Mouse (Mus musculus) c-Kit-positive CD71-positive TER-119-negative erythroid progenitor cells, embryonic 14.5 days (primary cell): ENCODE data around the gene Hsp90ab1.

Experiments
- DNase-seq: peaks from one replicate; pipeline ENCODE4 v3.0.0-alpha.2; 2013; ENCODE audit warnings: low read depth

Hsp90ab1 gene

GRCm38 (mm10) chr17:45580958-45581477 is 7.9 kb upstream of the Hsp90ab1 start:
- no peak for DNase-seq

GRCm38 (mm10) chr17:45579554-45579953 is 6.5 kb upstream of the Hsp90ab1 start:
- no peak for DNase-seq

DNA sequence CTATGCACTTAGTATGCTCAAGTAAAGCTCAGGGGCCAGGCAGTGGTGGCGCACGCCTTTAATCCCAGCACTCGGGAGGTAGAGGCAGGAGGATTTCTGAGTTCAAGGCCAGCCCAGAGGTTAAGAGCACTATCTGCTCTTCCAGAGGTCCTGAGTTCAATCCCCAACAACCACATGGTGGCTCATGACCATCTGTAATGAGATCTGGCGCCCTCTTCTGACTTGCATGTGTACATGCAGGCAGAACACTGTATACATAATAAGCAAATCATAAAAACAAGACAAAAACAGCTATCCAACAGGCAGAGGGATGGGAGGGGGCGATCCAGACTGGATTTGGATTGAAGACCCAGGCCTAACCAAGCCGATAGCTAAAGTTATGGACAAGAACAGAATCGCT is 5.8 kb upstream of the Hsp90ab1 start:
- no peak for DNase-seq

GRCm38 (mm10) chr17:45578242-45578641 is 5.2 kb upstream of the Hsp90ab1 start:
- no peak for DNase-seq

DNA sequence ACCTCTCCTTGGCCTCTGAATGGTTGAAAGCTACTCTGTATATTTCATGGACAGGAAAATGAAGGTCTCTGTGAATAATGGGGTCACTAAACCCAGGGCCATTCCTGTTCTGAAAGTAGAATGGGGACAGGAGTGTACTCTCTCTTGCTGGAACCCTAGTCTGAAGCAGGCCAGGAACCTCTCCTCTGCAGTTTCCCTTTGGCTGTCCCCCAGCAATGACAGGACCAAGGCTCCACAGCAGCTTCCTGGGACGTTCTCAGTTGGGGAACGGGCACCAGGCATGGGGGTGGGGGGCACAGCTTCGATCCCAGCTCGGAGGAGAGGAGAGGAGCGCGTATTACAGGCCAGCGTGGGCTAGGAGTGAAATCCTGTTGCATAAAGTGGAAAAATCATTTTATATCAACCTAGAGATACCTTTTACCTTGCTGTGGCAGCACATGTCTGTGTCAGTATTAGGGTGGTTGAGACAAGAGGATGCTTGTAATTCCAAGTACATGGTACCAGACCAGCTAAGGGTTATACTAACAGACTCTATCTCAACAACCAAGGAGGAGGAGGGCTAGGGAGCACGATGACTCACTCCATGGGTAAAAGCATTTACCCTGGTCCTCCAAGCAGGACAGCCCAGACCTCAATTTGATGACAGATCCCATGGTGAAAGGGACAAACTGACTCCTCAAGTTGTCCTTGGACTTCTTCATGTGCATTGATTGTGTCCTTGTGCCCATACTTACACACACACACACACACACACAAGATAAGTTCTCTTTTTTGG is 2.2 kb upstream of the Hsp90ab1 start:
- DNase-seq, result no peak

DNA sequence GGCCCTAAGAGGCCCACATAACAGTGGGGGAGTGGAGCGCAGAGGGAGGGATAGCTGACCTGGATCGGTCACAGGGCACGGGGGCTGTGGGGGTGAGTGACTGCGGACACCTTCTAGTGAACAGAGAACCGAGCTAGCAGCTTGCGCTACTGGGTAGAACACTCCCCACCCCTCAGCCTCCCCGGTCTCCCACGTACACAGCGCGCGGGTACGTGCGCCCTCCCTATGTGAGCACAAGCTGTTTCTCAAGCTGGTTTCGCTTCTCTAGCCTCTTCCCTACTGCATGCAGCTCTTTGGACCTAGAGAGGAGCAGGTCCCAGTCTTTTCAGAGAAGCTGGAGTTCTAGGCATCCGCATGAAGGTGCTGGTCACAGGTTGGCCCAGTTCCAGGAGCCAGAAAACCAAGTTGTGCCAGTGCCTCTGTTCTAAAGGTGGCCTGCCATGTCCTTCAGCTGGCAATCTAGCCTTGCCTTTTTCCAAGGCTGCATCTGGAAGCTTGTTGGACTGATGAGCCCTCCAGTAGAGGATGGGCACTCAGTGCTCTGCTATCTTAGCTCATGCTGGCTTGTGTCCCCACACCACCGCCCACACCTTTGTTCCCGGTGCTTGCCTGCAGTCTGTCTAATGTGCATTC is 1.2 kb upstream of the Hsp90ab1 start:
- DNase-seq, result no peak

GRCm38 (mm10) chr17:45573780-45574123 is 681 bp upstream of the Hsp90ab1 start:
- peak; percentile 89 for DNase-seq

- DNase-seq, result no peak
These were observed 676 bp downstream of the Hsp90ab1 start for GRCm38 (mm10) chr17:45572103-45573086.

GRCm38 (mm10) chr17:45569999-45570398 is 3.1 kb downstream of the Hsp90ab1 start:
- no peak for DNase-seq

GRCm38 (mm10) chr17:45568990-45569389 is 4.1 kb downstream of the Hsp90ab1 start:
- DNase-seq, result no peak

GRCm38 (mm10) chr17:45567162-45567601 is 5.9 kb downstream of the Hsp90ab1 start:
- DNase-seq, result no peak

DNA sequence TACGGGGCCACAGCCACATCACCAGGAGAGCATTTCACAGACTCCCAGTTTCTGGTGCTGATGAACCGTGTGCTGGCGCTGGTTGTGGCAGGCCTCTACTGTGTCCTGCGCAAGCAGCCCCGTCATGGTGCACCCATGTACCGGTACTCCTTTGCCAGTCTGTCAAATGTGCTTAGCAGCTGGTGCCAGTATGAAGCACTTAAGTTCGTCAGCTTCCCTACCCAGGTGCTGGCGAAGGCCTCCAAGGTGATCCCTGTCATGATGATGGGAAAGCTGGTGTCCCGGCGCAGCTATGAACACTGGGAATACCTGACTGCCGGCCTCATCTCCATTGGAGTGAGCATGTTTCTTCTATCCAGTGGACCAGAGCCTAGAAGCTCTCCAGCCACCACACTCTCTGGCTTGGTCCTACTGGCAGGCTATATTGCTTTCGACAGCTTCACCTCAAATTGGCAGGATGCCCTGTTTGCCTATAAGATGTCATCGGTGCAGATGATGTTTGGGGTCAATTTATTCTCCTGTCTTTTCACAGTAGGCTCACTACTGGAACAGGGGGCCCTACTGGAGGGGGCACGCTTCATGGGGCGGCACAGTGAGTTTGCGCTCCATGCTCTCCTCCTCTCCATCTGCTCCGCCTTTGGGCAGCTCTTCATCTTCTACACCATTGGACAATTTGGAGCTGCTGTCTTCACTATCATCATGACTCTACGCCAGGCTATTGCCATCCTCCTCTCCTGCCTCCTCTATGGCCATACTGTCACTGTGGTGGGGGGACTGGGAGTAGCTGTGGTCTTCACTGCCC is 6.5 kb downstream of the Hsp90ab1 start:
- DNase-seq, result no peak

- no peak for DNase-seq
These were observed 7.1 kb downstream of the Hsp90ab1 start for GRCm38 (mm10) chr17:45566031-45566359.

- DNase-seq, result no peak
These were observed 8.0 kb downstream of the Hsp90ab1 start for GRCm38 (mm10) chr17:45565103-45565502.

DNA sequence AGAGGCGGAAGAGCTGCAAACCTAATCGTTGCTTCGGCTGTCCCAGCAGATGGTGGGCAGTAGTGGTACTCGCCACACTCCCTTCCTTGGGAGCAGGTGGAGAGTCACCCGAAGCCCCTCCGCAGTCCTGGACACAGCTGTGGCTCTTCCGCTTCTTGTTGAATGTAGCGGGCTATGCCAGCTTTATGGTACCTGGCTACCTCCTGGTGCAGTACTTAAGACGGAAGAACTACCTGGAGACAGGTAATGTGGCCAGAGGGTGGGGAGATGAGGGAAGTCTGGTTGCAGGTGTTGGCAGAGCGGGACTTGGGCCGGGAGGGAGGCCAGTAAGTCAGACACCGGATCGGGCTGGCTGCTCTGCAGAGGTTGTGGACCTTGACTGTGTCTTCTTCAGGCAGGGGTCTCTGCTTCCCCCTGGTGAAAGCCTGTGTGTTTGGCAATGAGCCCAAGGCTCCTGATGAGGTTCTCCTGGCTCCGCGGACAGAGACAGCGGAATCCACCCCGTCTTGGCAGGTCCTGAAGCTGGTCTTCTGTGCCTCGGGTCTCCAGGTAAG is 8.5 kb downstream of the Hsp90ab1 start:
- no peak for DNase-seq

- no peak for DNase-seq
These were observed 9.2 kb downstream of the Hsp90ab1 start, which contains the start of gene Slc35b2 for GRCm38 (mm10) chr17:45563655-45564530. TSS of gene Slc35b2 (plus strand) at chr17:45563874.

- no peak for DNase-seq
These were observed 9.9 kb downstream of the Hsp90ab1 start for GRCm38 (mm10) chr17:45563216-45563615.

DNA sequence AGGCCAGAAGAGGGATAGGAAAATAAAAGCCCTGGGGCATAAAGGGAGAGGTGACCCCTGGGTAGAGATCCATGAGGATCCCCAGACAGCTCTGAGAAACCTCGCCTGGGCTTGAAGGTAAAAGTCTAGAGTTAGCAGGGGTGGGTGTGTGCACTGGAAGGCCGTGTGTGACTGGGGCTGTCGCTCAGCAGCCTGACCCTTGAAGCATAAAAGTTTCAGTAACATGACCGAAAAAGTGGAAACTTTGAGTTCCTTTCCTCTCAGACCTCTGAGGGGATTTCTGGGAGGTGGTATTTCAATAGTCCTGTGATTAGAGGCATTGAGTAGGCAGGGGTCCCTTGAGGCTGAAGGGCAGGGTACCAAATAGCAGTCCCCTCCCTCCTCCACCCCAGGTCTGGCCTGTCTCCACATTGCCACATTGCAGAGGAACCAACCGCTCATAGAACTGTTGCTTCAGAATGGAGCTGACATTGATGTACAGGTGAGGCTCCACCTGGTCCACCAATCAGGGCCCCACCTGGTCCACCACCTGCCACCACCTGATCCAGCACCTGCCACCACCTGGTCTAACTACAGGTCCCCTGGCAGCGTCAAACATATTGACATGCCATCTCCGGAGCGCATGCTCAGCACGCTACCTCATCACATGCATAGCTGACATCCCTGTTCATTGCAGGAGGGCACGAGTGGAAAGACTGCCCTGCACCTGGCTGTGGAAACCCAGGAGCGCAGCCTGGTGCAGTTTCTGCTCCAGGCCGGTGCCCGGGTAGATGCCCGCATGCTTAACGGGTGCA is 13.1 kb downstream of the Hsp90ab1 start:
- DNase-seq, result no peak
